Mouse (Mus musculus) small intestine, adult 2 months (tissue): ENCODE data around the gene Pde1c.

Source experiments
- CTCF ChIP-seq: fragments of 200-500 bp; IDR thresholded peaks from 2 replicates; pipeline ENCODE4 v1.5.1; 2012; ENCODE audit warnings: low read depth, mild to moderate bottlenecking, control low read depth, inconsistent platforms, low read length, moderate library complexity, mixed read lengths; ENCODE audit not compliant: insufficient replicate concordance, insufficient read length; ENCODE audit errors: extremely low read depth
- POLR2A ChIP-seq: fragments of 200-500 bp; IDR thresholded peaks from 2 replicates; pipeline ENCODE4 v1.6.1; 2012; ENCODE audit warnings: low read depth, mild to moderate bottlenecking, control low read depth, inconsistent platforms, low read length, moderate library complexity

GRCm38 (mm10) chr6:56068516-56068915 is 500.4 kb downstream of the Pde1c start:
- TF ChIP-seq CTCF (no peak), POLR2A (no peak)
